Mouse (Mus musculus) stomach, embryonic 14.5 days (tissue): ENCODE data around the gene Mylpf. TPM values are rescaled to one million over a fixed set of nuclear protein-coding genes. Genes with fewer than 3 reads are reported as not detected.
"Not testable (repeated sequence)": the region's sequence is repeated elsewhere in the genome, so short reads cannot be mapped to it uniquely, and the experiment has no call there.

Experiments used
- ATAC-seq: fragments of 200-750 bp; cut with Nextera tagmentation; 2 replicates; pipeline ENCODE4 v1.8.0; 2017; ENCODE audit warnings: low read depth, moderate TSS enrichment; ENCODE audit not compliant: insufficient number of reproducible peaks, insufficient read depth, low FRiP score
- H3K27ac ChIP-seq: fragments of 300-500 bp; sonication (generic); 2 replicates; pipeline ENCODE4 v1.5.1; 2014; ENCODE audit warnings: mild to moderate bottlenecking, low read length, moderate library complexity, mixed read lengths
- H3K27me3 ChIP-seq: fragments of 300-500 bp; sonication (generic); 2 replicates; pipeline ENCODE4 v1.6.1; 2014; ENCODE audit warnings: low read length, control low read depth, mixed read lengths; ENCODE audit not compliant: control insufficient read depth, insufficient read depth
- H3K36me3 ChIP-seq: fragments of 300-500 bp; sonication (generic); 2 replicates; pipeline ENCODE4 v1.6.1; 2014; ENCODE audit warnings: mild to moderate bottlenecking, control low read depth, low read length, moderate library complexity, mixed read lengths; ENCODE audit not compliant: control insufficient read depth, insufficient read depth
- H3K4me1 ChIP-seq: fragments of 300-500 bp; sonication (generic); 2 replicates; pipeline ENCODE4 v1.6.1; 2014; ENCODE audit warnings: low read length, control low read depth, mixed read lengths; ENCODE audit not compliant: control insufficient read depth, insufficient read depth
- H3K4me2 ChIP-seq: fragments of 300-500 bp; sonication (generic); replicated peaks from 2 replicates; pipeline ENCODE4 v1.6.1; 2014; ENCODE audit warnings: low read depth, low read length, control low read depth
- H3K4me3 ChIP-seq: fragments of 300-500 bp; sonication (generic); 2 replicates; pipeline ENCODE4 v1.5.1; 2014; ENCODE audit warnings: low read depth, low read length, control low read depth
- H3K9ac ChIP-seq: fragments of 300-500 bp; sonication (generic); replicated peaks from 2 replicates; pipeline ENCODE4 v1.6.1; 2014; ENCODE audit warnings: low read depth, mild to moderate bottlenecking, control low read depth, low read length, moderate library complexity, mixed read lengths
- H3K9me3 ChIP-seq: fragments of 300-500 bp; sonication (generic); 2 replicates; pipeline ENCODE4 v1.6.1; 2016; ENCODE audit warnings: low read depth, low read length, control low read depth; ENCODE audit not compliant: control insufficient read depth
- WGBS: fragments of 180-500 bp; shearing (Covaris S2); extraction: QIAGEN DNeasy Blood & Tissue Kit; methylation state at CpG from one replicate; pipeline ENCODE4 v1.1.7; 2014; 5-methylcytosine and 5-hydroxymethylcytosine counted together
- polyA plus RNA-seq: library from polyadenylated mRNA; unstranded; fragments of >200 nt; fragmentation: Nextera tagmentation; extraction: Ambion mirVana; gene quantifications from 2 replicates; pipeline ENCODE4 v1.2.1, GENCODE M21; 2014

Mylpf gene
- polyA plus RNA-seq, result 9.7 TPM in 2 replicates

GRCm38 (mm10) chr7:127208553-127209438, at the start of gene Mylpf:
Gene Mylpf, plus strand, starts transcription at chr7:127208890.
- H3K27me3 ChIP-seq, result no peaks in the 10 kb centered on the region
- peaks cover 12% of the 10 kb centered on the region for H3K4me1 ChIP-seq
- H3K9ac ChIP-seq, result peak within 1 kb of the TSS; percentile 89
- ATAC-seq, result peak; percentile 95
- H3K27ac ChIP-seq, result peak within 1 kb of the TSS; percentile 79
- peaks cover 6% of the 10 kb centered on the region for H3K36me3 ChIP-seq
- peak within 1 kb of the TSS; percentile 76 for H3K4me3 ChIP-seq
- no peaks in the 10 kb centered on the region for H3K9me3 ChIP-seq
- WGBS, result under 1% methylated on average over 34 of the region's 44 CpGs
- H3K4me2 ChIP-seq, result peak within 1 kb of the TSS; percentile 96

- no peak for ATAC-seq
- Histone ChIP-seq H3K9ac (no peak overlapping the region), H3K4me2 (no peak overlapping the region), H3K9me3 (no peaks in the 10 kb centered on the region), H3K27me3 (no peaks in the 10 kb centered on the region), H3K27ac (no peak overlapping the region), H3K4me1 (no peaks in the 10 kb centered on the region), H3K4me3 (no peak overlapping the region), H3K36me3 (no peaks in the 10 kb centered on the region)
- 84% methylated on average over 5 of the region's 5 CpGs for WGBS
These were observed 46.1 kb upstream of the Mylpf start for GRCm38 (mm10) chr7:127162546-127162945.

- Histone ChIP-seq H3K27ac (no peak overlapping the region), H3K4me2 (no peak overlapping the region), H3K27me3 (no peaks in the 10 kb centered on the region), H3K4me1 (no peaks in the 10 kb centered on the region), H3K9ac (no peak overlapping the region), H3K36me3 (no peaks in the 10 kb centered on the region), H3K4me3 (no peak overlapping the region), H3K9me3 (no peaks in the 10 kb centered on the region)
- WGBS, result 81% methylated on average over 4 of the region's 4 CpGs
- ATAC-seq, result no peak
These were observed 44.7 kb upstream of the Mylpf start for GRCm38 (mm10) chr7:127164002-127164401.

- Histone ChIP-seq H3K36me3 (no peaks in the 10 kb centered on the region), H3K9me3 (no peaks in the 10 kb centered on the region), H3K9ac (no peak overlapping the region), H3K4me3 (no peak overlapping the region), H3K4me2 (no peak overlapping the region), H3K27me3 (no peaks in the 10 kb centered on the region), H3K27ac (no peak overlapping the region), H3K4me1 (no peaks in the 10 kb centered on the region)
- 89% methylated on average over 12 of the region's 12 CpGs for WGBS
- no peak for ATAC-seq
These were observed 42.8 kb upstream of the Mylpf start for GRCm38 (mm10) chr7:127165607-127166493.

- no peaks in the 10 kb centered on the region for H3K4me1 ChIP-seq
- 84% methylated on average over 5 of the region's 5 CpGs for WGBS
- H3K27ac ChIP-seq, result no peak overlapping the region
- no peak overlapping the region for H3K4me2 ChIP-seq
- no peaks in the 10 kb centered on the region for H3K9me3 ChIP-seq
- no peaks in the 10 kb centered on the region for H3K27me3 ChIP-seq
- ATAC-seq, result no peak
- no peak overlapping the region for H3K4me3 ChIP-seq
- H3K9ac ChIP-seq, result no peak overlapping the region
- H3K36me3 ChIP-seq, result no peaks in the 10 kb centered on the region
These were observed 42.2 kb upstream of the Mylpf start for GRCm38 (mm10) chr7:127166501-127166900.

GRCm38 (mm10) chr7:127176937-127177336, 31.8 kb upstream of the Mylpf start:
- no peaks in the 10 kb centered on the region for H3K36me3 ChIP-seq
- ATAC-seq, result no peak
- no peak overlapping the region for H3K27ac ChIP-seq
- no peaks in the 10 kb centered on the region for H3K27me3 ChIP-seq
- no peak overlapping the region for H3K4me3 ChIP-seq
- 75% methylated on average over 4 of the region's 4 CpGs for WGBS
- H3K4me1 ChIP-seq, result no peaks in the 10 kb centered on the region
- no peak overlapping the region for H3K9ac ChIP-seq
- H3K4me2 ChIP-seq, result no peak overlapping the region
- H3K9me3 ChIP-seq, result no peaks in the 10 kb centered on the region

- Histone ChIP-seq H3K36me3 (no peaks in the 10 kb centered on the region), H3K4me1 (no peaks in the 10 kb centered on the region), H3K27ac (no peak overlapping the region), H3K9ac (no peak overlapping the region), H3K4me2 (no peak overlapping the region), H3K27me3 (no peaks in the 10 kb centered on the region), H3K4me3 (no peak overlapping the region), H3K9me3 (no peaks in the 10 kb centered on the region)
- 66% methylated on average over 2 of the region's 2 CpGs for WGBS
- ATAC-seq, result no peak
These were observed 27.9 kb upstream of the Mylpf start for GRCm38 (mm10) chr7:127180783-127181182.

- H3K4me2 ChIP-seq, H3K27ac ChIP-seq, H3K36me3 ChIP-seq, H3K9me3 ChIP-seq, ATAC-seq, H3K9ac ChIP-seq, H3K4me3 ChIP-seq, H3K4me1 ChIP-seq, H3K27me3 ChIP-seq: not testable (repeated sequence)
- 36% methylated on average over 3 of the region's 3 CpGs for WGBS
These were observed 27.0 kb upstream of the Mylpf start for GRCm38 (mm10) chr7:127181724-127182123.
